Mouse (Mus musculus) limb, embryonic 10.5 days (tissue): ENCODE measurements around the gene Vamp3. TPM values are rescaled to one million over a fixed set of nuclear protein-coding genes. Genes with fewer than 3 reads are reported as not detected.

ENCODE experiments used
- DNase-seq: peaks from one replicate; pipeline ENCODE4 v3.0.0-alpha.2; 2017; ENCODE audit warnings: low spot score
- H3K27ac ChIP-seq: fragments of 300-500 bp; sonication (generic); 2 replicates; pipeline ENCODE4 v1.5.1; 2016; ENCODE audit warnings: mild to moderate bottlenecking
- H3K27me3 ChIP-seq: fragments of 300-500 bp; sonication (generic); 2 replicates; pipeline ENCODE4 v1.6.1; 2016; ENCODE audit warnings: low read depth, mild to moderate bottlenecking; ENCODE audit not compliant: poor library complexity, severe bottlenecking
- H3K36me3 ChIP-seq: fragments of 300-500 bp; sonication (generic); 2 replicates; pipeline ENCODE4 v1.6.1; 2016; ENCODE audit warnings: mild to moderate bottlenecking, moderate library complexity
- H3K4me1 ChIP-seq: fragments of 300-500 bp; sonication (generic); 2 replicates; pipeline ENCODE4 v1.6.1; 2016
- H3K4me3 ChIP-seq: fragments of 300-500 bp; sonication (generic); 2 replicates; pipeline ENCODE4 v1.5.1; 2016; ENCODE audit warnings: mild to moderate bottlenecking, moderate library complexity
- H3K9me3 ChIP-seq: fragments of 300-500 bp; sonication (generic); replicated peaks from 2 replicates; pipeline ENCODE4 v1.6.1; 2016; ENCODE audit warnings: mild to moderate bottlenecking
- WGBS: fragments of 180-500 bp; shearing (Covaris S2); methylation state at CpG from one replicate; pipeline ENCODE4 v1.1.7; 2016; 5-methylcytosine and 5-hydroxymethylcytosine counted together
- polyA plus RNA-seq: library from polyadenylated mRNA; unstranded; fragments of >200 nt; fragmentation: Nextera tagmentation; extraction: Ambion mirVana; gene quantifications from 2 replicates; pipeline ENCODE4 v1.2.1, GENCODE M21; 2016

The Vamp3 gene
- polyA plus RNA-seq, 1 experiment from 2014 or later, result 113 TPM

DNA sequence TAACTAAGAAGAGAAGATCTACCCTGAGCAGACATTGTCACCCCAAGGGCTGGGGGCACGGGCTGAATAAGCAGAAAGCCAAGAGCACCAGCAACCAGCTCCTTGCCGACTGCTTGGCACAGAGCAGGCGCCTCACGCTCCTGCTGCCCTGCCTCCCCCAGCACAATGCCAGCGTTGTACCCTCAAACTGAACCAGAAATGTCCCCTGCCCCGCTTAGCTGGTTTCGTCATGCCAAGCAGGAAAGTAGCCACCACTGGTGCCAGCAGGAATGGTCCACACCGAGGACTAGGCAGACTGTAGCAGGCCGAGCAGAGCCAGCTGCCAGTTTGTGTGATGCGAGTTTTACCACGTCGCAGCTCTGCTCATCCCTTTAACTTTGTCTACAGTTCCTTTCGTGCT, 24.2 kb upstream of the Vamp3 start:
- no peaks in the 10 kb centered on the region for H3K4me1 ChIP-seq
- H3K9me3 ChIP-seq, result no peaks in the 10 kb centered on the region
- DNase-seq, result no peak
- H3K36me3 ChIP-seq, result peaks cover 57% of the 10 kb centered on the region
- H3K4me3 ChIP-seq, result no peak overlapping the region
- H3K27ac ChIP-seq, result no peak overlapping the region
- 91% methylated on average over 13 of the region's 13 CpGs for WGBS
- H3K27me3 ChIP-seq, result no peaks in the 10 kb centered on the region

DNA sequence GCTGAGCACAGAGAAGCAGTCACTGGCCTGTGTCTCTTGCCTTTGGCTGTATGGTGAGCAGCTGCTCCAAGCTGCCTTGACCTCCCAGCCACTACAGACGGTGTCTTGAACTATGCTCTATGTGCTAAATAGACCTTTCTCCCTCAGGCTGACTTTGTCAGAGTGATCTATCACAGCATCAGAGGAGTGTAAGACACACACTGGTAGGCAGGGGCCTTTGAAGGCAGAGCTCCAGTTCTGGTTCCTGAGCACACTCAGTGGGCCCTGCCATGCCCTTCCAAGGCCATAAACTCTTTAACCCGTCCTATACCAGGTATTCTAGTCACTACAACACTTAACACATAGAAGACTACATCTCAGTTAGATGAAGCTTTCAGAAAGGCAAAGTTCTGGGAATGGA, 23.6 kb upstream of the Vamp3 start:
- Histone ChIP-seq H3K27ac (no peak overlapping the region), H3K4me1 (no peaks in the 10 kb centered on the region), H3K27me3 (no peaks in the 10 kb centered on the region), H3K36me3 (peaks cover 60% of the 10 kb centered on the region), H3K4me3 (no peak overlapping the region), H3K9me3 (no peaks in the 10 kb centered on the region)
- WGBS, result 76% methylated on average over 2 of the region's 2 CpGs
- DNase-seq, result no peak

DNA sequence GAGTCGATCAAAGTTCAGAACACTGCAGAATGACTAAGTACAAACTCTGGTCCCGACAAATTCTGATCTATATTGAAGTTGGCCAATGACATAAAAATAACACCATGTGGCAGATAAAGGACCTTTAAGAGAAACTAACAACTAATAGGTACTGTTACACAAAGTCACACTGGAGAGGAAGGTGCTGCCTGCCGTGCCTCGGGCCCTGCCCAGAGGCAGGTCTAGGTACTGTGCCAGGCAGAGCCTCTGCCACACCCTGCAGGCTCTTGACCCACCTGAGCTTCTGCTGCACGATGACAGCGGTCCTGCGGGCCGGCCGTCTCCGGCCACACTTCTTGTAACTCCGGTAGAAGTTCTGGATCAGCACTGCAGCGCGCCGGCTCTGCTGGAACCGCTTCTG, 17.1 kb upstream of the Vamp3 start:
- Histone ChIP-seq H3K9me3 (no peaks in the 10 kb centered on the region), H3K4me3 (no peak overlapping the region), H3K27me3 (no peaks in the 10 kb centered on the region), H3K27ac (no peak overlapping the region), H3K4me1 (no peaks in the 10 kb centered on the region), H3K36me3 (peaks cover 40% of the 10 kb centered on the region)
- no peak for DNase-seq
- 96% methylated on average over 15 of the region's 15 CpGs for WGBS

DNA sequence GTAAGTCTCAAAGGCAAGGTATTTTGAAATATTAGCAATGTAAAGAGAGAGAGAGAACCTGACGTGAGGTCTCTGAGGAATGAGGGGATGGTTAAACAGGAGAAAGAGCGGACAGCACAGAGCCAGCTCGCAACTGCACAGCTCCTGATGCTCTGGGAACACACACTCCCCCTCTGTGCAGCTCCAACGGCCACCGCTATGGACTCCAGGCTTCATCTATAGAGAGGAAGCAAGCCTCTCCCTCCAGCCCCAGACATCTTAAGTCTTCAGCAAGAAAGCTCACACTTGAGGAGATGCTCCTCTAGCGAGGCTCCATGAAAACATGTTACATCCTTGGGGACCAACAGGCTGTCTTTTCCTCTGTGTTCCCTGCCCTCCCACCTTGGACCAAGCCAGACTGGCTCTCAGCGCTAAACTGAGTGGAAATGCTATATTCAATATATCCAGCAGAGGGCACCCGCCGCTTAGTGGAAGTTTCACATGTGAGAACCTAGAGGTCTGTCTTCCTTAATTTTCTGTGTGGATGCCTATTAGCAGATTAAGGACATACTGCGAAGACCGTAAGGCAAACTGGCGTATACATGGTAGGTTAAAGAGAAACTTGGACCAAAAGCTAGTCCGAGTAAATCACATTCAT, 15.5 kb upstream of the Vamp3 start:
- H3K27me3 ChIP-seq, result no peaks in the 10 kb centered on the region
- H3K9me3 ChIP-seq, result no peaks in the 10 kb centered on the region
- 61% methylated on average over 13 of the region's 13 CpGs for WGBS
- H3K4me1 ChIP-seq, result no peaks in the 10 kb centered on the region
- peaks cover 26% of the 10 kb centered on the region for H3K36me3 ChIP-seq
- H3K27ac ChIP-seq, result no peak overlapping the region
- H3K4me3 ChIP-seq, result no peak overlapping the region
- DNase-seq, result peak; percentile 78

DNA sequence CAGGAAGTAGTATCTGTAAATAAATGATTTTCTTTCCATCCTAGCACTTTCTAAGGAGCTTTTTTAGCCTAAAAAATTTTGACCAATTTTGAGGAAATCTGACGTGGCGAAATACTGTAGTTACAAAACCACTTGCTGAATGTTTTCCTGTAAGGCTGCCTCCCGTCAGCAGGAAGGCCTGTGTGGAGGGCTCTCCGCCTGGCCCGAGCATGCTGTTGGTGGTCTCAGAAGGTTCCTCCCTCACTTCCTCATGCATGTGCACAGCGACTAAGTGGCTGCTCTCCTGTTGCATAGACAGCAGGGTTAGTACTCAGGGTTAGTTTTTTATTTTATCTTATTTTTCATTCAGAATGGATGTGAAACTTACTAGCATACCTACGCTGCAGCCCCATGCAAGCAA, 13.2 kb upstream of the Vamp3 start:
- Histone ChIP-seq H3K36me3 (peaks cover 12% of the 10 kb centered on the region; the same call in 1 of the 2 replicates), H3K4me1 (no peaks in the 10 kb centered on the region), H3K4me3 (no peak overlapping the region), H3K27me3 (no peaks in the 10 kb centered on the region), H3K27ac (no peak overlapping the region), H3K9me3 (no peaks in the 10 kb centered on the region)
- 91% methylated on average over 7 of the region's 7 CpGs for WGBS
- DNase-seq, result no peak

DNA sequence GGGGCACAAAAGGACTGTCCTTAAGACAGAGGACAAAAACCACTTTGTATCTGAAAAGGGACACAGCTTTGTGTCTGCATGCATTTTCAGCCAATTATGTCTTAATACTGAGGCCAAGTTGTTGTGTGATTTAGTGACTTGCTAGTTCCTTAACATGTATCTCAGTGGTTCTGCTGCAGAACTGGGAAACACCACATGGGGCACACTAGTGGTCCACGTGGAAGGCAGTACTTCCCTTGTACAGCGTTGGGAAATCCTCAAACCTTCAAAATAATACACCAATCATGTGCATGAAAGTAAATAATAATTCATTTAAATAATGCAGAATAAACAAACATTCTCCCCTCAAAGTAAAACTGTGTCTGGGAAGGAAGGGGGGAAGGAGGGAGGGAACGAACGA, 11.0 kb upstream of the Vamp3 start:
- no peak for DNase-seq
- Histone ChIP-seq H3K4me3 (no peak overlapping the region), H3K4me1 (no peaks in the 10 kb centered on the region), H3K36me3 (peaks cover 2% of the 10 kb centered on the region; the same call in 1 of the 2 replicates), H3K27me3 (no peaks in the 10 kb centered on the region), H3K27ac (no peak overlapping the region), H3K9me3 (no peaks in the 10 kb centered on the region)
- 82% methylated on average over 4 of the region's 4 CpGs for WGBS

DNA sequence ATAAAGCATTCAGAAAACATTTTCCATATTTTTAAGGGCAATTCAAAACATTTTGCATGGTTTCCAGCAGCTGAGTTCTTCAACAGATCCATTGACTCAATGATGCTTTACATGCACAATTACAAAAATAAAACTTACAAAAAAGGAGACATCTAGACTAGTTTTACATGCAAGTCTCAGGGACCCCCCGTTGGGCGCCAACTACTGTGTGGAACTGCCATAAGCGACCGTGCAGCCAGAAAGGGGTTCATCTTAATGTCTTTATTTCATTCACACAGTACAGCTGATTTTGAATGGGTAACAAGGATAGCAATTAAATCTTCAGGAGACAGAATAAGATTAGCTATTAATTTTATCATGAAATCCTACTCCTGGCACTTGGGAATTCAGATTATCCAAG, 1.8 kb upstream of the Vamp3 start:
- Histone ChIP-seq H3K9me3 (no peaks in the 10 kb centered on the region), H3K27me3 (no peaks in the 10 kb centered on the region), H3K4me1 (peaks cover 10% of the 10 kb centered on the region), H3K4me3 (no peak overlapping the region), H3K27ac (no peak overlapping the region), H3K36me3 (peaks cover 17% of the 10 kb centered on the region)
- no peak for DNase-seq
- WGBS, result 96% methylated on average over 4 of the region's 4 CpGs

DNA sequence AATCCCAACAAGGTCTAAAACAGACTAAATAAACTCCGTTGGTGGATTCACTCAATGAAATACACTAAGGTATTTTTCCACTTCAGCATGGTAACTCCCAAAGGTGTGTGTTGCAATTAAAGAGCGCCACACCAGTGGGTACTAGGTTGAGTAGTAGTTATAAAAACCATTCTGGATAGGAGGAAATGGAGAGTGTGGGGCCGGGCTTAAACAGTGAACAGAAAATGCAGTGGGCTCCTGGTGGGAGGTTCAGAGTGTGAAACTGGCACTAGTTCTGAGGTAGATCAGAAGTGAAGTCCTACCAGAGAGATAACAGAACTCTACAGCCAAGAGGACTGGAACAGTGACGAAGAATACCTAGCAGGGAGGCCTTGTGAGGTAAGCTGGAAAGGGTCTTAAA, 871 bp upstream of the Vamp3 start:
- H3K9me3 ChIP-seq, result no peaks in the 10 kb centered on the region
- no peak overlapping the region for H3K27ac ChIP-seq
- DNase-seq, result no peak
- no peaks in the 10 kb centered on the region for H3K27me3 ChIP-seq
- H3K4me1 ChIP-seq, result peaks cover 10% of the 10 kb centered on the region
- peaks cover 26% of the 10 kb centered on the region for H3K36me3 ChIP-seq
- 83% methylated on average over 4 of the region's 4 CpGs for WGBS
- H3K4me3 ChIP-seq, result peak overlapping the region; percentile 96

DNA sequence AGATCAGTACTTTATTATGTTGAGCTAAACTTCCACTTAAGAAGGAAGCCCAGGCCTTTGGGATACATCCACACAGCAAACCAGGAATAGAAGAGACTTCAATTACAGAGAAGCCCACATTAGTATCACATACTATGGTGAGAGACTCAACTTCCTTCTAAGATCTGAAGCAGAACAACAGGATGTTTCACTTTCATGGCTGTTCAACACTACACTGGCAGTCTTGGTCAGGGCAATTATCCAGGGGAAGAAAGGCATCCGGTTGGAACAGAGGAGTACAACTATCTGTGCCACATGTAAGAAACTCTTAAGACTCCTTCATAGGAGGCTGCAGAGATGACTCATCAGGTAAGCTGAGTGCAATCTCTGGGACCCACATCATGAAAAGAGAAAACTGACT, 6.6 kb downstream of the Vamp3 start:
- no peak for DNase-seq
- WGBS, result 96% methylated on average over 1 of the region's 1 CpGs
- Histone ChIP-seq H3K4me3 (no peak overlapping the region), H3K36me3 (peaks cover 79% of the 10 kb centered on the region), H3K27ac (no peak overlapping the region), H3K9me3 (no peaks in the 10 kb centered on the region), H3K4me1 (no peaks in the 10 kb centered on the region), H3K27me3 (no peaks in the 10 kb centered on the region)

DNA sequence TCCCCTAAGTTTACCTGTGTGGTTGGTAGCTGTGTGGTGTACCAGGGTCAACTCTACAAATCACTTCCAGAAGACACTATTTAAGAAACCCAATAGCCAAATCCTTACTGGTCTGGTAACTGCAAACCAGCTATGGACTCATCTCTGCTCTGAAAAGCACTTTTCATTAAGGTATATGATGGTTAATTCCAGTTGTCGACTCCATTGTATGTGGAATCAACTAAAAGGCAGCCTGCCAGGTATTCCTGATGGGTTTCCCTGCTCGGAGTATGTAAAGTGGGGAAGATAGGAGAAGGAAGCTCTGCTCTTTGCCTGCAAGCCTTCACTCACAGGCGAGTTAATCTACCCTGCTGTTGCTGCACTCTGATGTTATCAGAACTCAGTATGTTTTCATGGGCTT, 11.2 kb downstream of the Vamp3 start:
- H3K4me3 ChIP-seq, result no peak overlapping the region
- peaks cover 48% of the 10 kb centered on the region for H3K36me3 ChIP-seq
- DNase-seq, result no peak
- peaks cover 7% of the 10 kb centered on the region; the same call in 1 of the 2 replicates for H3K27me3 ChIP-seq
- 88% methylated on average over 3 of the region's 3 CpGs for WGBS
- peaks cover 23% of the 10 kb centered on the region for H3K4me1 ChIP-seq
- no peak overlapping the region for H3K27ac ChIP-seq
- H3K9me3 ChIP-seq, result no peaks in the 10 kb centered on the region

DNA sequence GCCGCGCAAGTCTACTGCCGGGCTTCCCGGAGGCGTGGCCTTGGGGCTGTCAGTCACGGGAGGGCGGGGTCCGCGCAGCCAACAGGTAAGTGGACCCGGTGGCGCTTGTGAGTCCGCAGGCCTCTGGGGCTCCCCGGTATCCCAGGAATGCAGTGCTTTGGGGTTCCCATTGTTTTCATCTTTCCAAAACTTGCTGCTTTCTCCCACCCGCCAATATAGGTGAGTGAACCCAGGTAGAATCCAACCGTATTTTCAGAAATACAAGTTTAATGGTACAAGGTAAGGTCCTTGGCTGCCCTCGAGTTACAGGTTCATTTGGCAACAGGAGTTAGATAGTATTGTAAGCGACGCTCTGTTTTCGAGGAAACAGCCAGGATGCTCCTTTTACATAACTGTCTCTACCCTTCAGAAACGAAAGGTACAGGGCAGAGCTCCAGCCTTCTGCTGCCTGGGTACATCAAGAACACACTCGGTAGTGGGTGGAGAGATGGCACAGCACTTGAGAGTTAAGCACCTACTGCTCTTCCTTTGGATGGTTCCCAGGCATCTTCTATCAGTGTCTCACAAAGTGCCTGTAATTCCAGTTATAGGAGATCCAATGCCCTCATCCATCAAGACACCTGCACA, 12.7 kb downstream of the Vamp3 start:
- Histone ChIP-seq H3K36me3 (peaks cover 35% of the 10 kb centered on the region), H3K9me3 (no peaks in the 10 kb centered on the region), H3K27ac (peak overlapping the region; percentile 89), H3K27me3 (peaks cover 7% of the 10 kb centered on the region; the same call in 1 of the 2 replicates), H3K4me3 (peak overlapping the region; percentile 75), H3K4me1 (peaks cover 23% of the 10 kb centered on the region)
- no peak for DNase-seq
- 5% methylated on average over 21 of the region's 21 CpGs for WGBS

DNA sequence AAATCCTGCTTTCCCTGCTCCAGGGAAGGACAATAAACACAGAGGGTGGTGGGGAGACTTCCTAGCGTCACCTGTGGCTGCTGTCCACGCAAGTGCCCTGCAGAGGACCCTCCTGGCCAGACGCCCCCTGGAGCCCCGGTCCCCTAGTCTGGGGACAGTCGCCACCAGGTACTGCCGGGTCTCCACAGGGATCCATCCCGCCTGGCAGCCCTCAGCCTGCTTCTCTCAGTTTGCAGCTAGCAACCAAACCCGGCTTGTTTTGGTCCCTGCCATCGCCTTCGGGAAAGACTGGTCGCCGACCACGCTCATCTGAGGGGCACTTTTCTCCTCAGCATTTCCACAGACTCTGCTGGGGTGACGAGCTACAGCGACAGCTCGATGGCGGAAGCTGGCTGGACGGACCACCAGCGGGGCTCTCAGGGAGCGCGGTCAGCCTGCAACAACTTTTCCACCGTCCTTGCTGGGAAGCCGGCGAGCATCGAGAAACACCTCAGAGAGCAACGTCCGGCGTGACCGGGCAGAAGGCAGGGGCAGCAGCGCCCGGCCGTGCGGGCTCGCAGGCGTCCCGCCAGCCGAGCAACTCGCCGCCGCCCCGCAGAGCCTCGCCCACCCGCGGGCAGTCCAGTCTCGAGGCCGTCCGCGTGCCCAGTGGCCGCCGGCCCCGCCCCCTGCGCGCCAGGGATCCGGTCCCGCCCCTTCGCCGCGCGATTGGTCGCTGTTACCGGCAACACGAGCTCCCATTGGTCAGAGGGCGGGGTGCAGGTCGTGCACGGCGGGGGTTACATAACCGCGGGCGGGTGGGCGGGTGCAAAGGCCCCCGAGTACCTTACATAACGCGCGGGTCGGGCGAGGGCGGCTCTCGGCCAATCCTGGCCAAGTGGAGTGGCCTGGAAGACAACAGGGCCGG, 13.5 kb downstream of the Vamp3 start, which contains the start of gene Per3:
Per3 (minus strand) TSS at position 629 of the 907 bp plus-strand sequence.
- Histone ChIP-seq H3K27me3 (peaks cover 7% of the 10 kb centered on the region; the same call in 1 of the 2 replicates), H3K4me1 (peaks cover 23% of the 10 kb centered on the region), H3K4me3 (peak within 1 kb of the TSS; percentile 75), H3K27ac (peak within 1 kb of the TSS; percentile 89), H3K9me3 (no peaks in the 10 kb centered on the region), H3K36me3 (peaks cover 27% of the 10 kb centered on the region)
- WGBS, result under 1% methylated on average over 79 of the region's 79 CpGs
- DNase-seq, result peak; percentile 98

DNA sequence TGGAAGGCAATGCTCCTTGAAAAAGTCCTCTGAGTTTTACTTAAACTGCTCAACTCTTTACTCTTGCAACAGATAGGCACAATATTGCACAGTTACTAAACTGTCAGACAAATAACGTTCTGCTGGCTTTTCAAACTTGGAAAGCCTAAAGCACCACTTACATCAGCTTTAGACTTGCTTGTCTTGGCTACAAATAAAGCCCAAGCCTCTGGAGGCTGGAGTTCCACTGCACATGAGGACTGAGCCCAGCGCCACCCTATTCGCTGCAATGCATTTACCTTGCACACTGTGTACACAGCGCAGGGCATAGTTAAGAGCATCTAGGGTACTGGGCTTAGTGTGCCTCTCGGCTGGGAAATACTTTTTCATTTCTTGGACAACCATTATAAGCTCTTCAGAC, 14.5 kb downstream of the Vamp3 start:
- 60% methylated on average over 5 of the region's 5 CpGs for WGBS

More for the DNA sequence above, 14.5 kb downstream of the Vamp3 start:
- no peaks in the 10 kb centered on the region for H3K9me3 ChIP-seq
- peaks cover 23% of the 10 kb centered on the region for H3K4me1 ChIP-seq
- peak overlapping the region; percentile 75 for H3K4me3 ChIP-seq
- H3K27me3 ChIP-seq, result peaks cover 7% of the 10 kb centered on the region; the same call in 1 of the 2 replicates
- peaks cover 17% of the 10 kb centered on the region for H3K36me3 ChIP-seq
- DNase-seq, result no peak
- H3K27ac ChIP-seq, result no peak overlapping the region
